Mouse (Mus musculus): ENCODE measurements around the gene Ldb2. TPM values are rescaled to one million over a fixed set of nuclear protein-coding genes. Genes with fewer than 3 reads are reported as not detected.

The Ldb2 gene
- polyA plus RNA-seq, 1 experiment from 2014 or later: 47.8 TPM

GRCm38 (mm10) chr5:44713181-44713789 is 86.2 kb downstream of the Ldb2 start:
- ATAC-seq (ENCODE audit: borderline replicate concordance, extremely low read depth, low FRiP score, low TSS enrichment): no peak
- Histone ChIP-seq H3K27ac (peak overlapping the region; percentile 42), H3K9ac (no peak overlapping the region), H3K9me3 (no peaks in the 10 kb centered on the region), H3K36me3 (no peaks in the 10 kb centered on the region), H3K4me3 (no peak overlapping the region), H3K27me3 (no peaks in the 10 kb centered on the region), H3K4me1 (peaks cover 28% of the 10 kb centered on the region), H3K4me2 (no peak overlapping the region)
- WGBS: 33% methylated on average over 5 of the region's 5 CpGs

DNA sequence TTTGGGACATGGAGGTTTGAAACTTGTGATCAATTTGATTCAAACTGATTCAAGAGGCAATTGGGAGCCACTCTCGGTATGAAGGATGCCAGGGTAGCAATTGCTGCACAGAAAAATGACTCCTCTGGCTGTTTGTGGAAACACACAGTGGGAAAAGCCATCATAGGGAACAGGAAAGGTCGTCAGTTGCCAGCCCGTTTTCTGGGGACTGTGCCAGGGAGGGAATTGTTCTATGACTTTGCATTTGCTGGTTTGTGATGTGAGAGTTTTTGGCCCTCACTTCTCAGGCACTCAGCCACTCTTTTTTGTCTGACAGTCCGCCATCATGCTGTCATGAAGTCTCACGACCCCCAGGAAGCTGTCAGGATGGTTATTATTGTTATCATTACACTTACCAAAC is 88.3 kb downstream of the Ldb2 start:
- H3K9ac ChIP-seq: no peak overlapping the region
- H3K4me1 ChIP-seq: peaks cover 28% of the 10 kb centered on the region
- H3K4me3 ChIP-seq: no peak overlapping the region
- H3K9me3 ChIP-seq: no peaks in the 10 kb centered on the region
- H3K36me3 ChIP-seq: no peaks in the 10 kb centered on the region
- H3K4me2 ChIP-seq: no peak overlapping the region
- no peaks in the 10 kb centered on the region for H3K27me3 ChIP-seq
- peak overlapping the region; percentile 33; the same call in 1 of the 2 replicates for H3K27ac ChIP-seq
- 27% methylated on average over 5 of the region's 5 CpGs for WGBS
- ATAC-seq (ENCODE audit: borderline replicate concordance, extremely low read depth, low FRiP score, low TSS enrichment): 0 out of 2 replicates have a peak, but pooled peaks have one; percentile 17

GRCm38 (mm10) chr5:44710132-44710871 is 89.2 kb downstream of the Ldb2 start:
- no peak overlapping the region for H3K4me3 ChIP-seq
- 45% methylated on average over 4 of the region's 4 CpGs for whole genome bisulfite sequencing
- ATAC-seq (ENCODE audit: borderline replicate concordance, extremely low read depth, low FRiP score, low TSS enrichment): no peak

GRCm38 (mm10) chr5:44709276-44709675 is 90.2 kb downstream of the Ldb2 start:
- H3K36me3 ChIP-seq: no peaks in the 10 kb centered on the region
- no peak overlapping the region for H3K27ac ChIP-seq
- peaks cover 28% of the 10 kb centered on the region for H3K4me1 ChIP-seq
- H3K9me3 ChIP-seq: no peaks in the 10 kb centered on the region
- no peak overlapping the region for H3K9ac ChIP-seq
- H3K4me2 ChIP-seq: no peak overlapping the region
- no peak overlapping the region for H3K4me3 ChIP-seq
- H3K27me3 ChIP-seq: no peaks in the 10 kb centered on the region
- 73% methylated on average over 2 of the region's 2 CpGs for WGBS
- no peak for ATAC-seq (ENCODE audit: borderline replicate concordance, extremely low read depth, low FRiP score, low TSS enrichment)

More at GRCm38 (mm10) chr5:44710132-44710871, 89.2 kb downstream of the Ldb2 start:
- Histone ChIP-seq H3K27ac (no peak overlapping the region), H3K27me3 (no peaks in the 10 kb centered on the region), H3K4me2 (no peak overlapping the region), H3K4me1 (peaks cover 28% of the 10 kb centered on the region), H3K9ac (no peak overlapping the region), H3K9me3 (no peaks in the 10 kb centered on the region), H3K36me3 (no peaks in the 10 kb centered on the region)

- no peak overlapping the region for H3K9ac ChIP-seq
- ATAC-seq (ENCODE audit: borderline replicate concordance, extremely low read depth, low FRiP score, low TSS enrichment): no peak
- H3K36me3 ChIP-seq: no peaks in the 10 kb centered on the region
- no peak overlapping the region for H3K4me2 ChIP-seq
- no peaks in the 10 kb centered on the region for H3K9me3 ChIP-seq
- H3K4me1 ChIP-seq: peaks cover 22% of the 10 kb centered on the region
- H3K27ac ChIP-seq: peak overlapping the region; percentile 52
- no peaks in the 10 kb centered on the region for H3K27me3 ChIP-seq
- WGBS: 80% methylated on average over 3 of the region's 3 CpGs
- no peak overlapping the region for H3K4me3 ChIP-seq
These were observed 91.5 kb downstream of the Ldb2 start for GRCm38 (mm10) chr5:44707946-44708345.

- H3K4me3 ChIP-seq: no peak overlapping the region
- H3K27me3 ChIP-seq: no peaks in the 10 kb centered on the region
- ATAC-seq (ENCODE audit: borderline replicate concordance, extremely low read depth, low FRiP score, low TSS enrichment): 0 out of 2 replicates have a peak, but pooled peaks have one; percentile 57
- H3K9me3 ChIP-seq: no peaks in the 10 kb centered on the region
- peaks cover 18% of the 10 kb centered on the region for H3K4me1 ChIP-seq
- H3K9ac ChIP-seq: no peak overlapping the region
- H3K36me3 ChIP-seq: no peaks in the 10 kb centered on the region
- H3K4me2 ChIP-seq: no peak overlapping the region
- WGBS: 29% methylated on average over 6 of the region's 6 CpGs
- peak overlapping the region; percentile 52; the same call in 1 of the 2 replicates for H3K27ac ChIP-seq
These were observed 92.3 kb downstream of the Ldb2 start for GRCm38 (mm10) chr5:44706997-44707698.

DNA sequence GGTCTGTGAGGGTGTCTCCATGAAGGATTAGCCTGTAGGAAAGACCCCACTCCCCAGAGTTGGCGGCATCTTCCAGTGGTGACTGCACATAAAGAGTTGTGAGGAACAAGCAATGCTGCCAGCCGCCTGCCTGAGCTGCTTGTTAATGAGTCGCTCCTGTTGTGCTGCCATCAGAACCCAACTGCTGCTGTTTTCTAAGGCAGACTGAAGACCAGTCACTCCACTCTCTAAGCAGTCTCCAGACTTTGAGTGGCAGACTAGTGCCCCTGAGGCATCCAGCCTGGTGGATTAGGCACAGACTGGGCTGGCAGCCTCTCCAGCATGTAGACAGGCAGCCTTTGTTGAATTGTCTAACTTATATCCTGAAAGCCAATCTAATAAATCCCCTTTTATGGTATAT is 101.5 kb downstream of the Ldb2 start:
- no peak for ATAC-seq (ENCODE audit: borderline replicate concordance, extremely low read depth, low FRiP score, low TSS enrichment)
- Histone ChIP-seq H3K9ac (no peak overlapping the region), H3K27ac (no peak overlapping the region), H3K27me3 (no peaks in the 10 kb centered on the region), H3K4me3 (no peak overlapping the region), H3K36me3 (no peaks in the 10 kb centered on the region), H3K9me3 (no peaks in the 10 kb centered on the region), H3K4me1 (no peaks in the 10 kb centered on the region), H3K4me2 (no peak overlapping the region)
- 82% methylated on average over 3 of the region's 3 CpGs for WGBS

DNA sequence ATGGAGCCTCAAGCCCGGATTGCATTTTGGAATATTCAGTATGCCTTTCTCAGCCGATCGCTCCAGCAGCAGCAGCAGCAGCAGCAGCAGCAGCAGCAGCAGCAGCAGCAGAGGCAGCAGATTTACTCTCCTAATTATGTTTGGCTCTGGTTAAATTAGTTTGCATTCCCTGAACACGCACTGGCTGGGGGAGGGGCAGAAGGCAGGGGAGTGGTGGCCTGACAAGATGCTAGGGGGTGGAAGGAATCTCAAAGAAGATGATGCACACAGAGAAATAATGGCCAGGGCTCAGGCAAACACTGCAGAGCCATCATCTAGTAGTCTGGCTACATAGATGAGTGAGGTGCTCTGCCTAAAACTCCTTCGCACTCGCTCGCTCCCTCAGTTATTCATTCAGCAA is 102.9 kb downstream of the Ldb2 start:
- Histone ChIP-seq H3K27me3 (no peaks in the 10 kb centered on the region), H3K4me1 (no peaks in the 10 kb centered on the region), H3K27ac (no peak overlapping the region), H3K36me3 (no peaks in the 10 kb centered on the region), H3K9me3 (no peaks in the 10 kb centered on the region), H3K4me3 (no peak overlapping the region), H3K4me2 (no peak overlapping the region), H3K9ac (no peak overlapping the region)
- ATAC-seq (ENCODE audit: borderline replicate concordance, extremely low read depth, low FRiP score, low TSS enrichment): no peak
- 77% methylated on average over 7 of the region's 7 CpGs for WGBS

GRCm38 (mm10) chr5:44693674-44694073 is 105.8 kb downstream of the Ldb2 start:
- no peak for ATAC-seq (ENCODE audit: borderline replicate concordance, extremely low read depth, low FRiP score, low TSS enrichment)

DNA sequence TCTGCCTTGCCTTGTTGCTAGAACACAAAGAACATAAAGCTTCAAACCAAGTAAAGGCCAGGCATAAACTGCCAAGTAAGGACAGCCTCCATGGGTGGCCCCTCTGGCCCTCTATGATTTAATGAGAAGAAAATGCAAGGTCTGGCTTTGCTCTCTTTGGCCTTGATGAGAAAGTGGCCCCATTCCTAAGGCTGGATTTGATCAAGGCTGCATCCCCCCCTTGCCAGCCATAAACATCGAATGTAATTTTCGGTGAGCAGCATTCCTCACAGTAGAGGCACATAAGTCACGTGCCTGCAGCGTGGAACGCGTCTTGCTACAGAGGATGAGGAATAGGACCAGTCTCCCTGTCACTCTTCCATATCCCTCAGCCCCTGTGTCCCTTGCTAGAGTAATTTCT is 113.1 kb downstream of the Ldb2 start:
- Histone ChIP-seq H3K9ac (no peak overlapping the region), H3K4me1 (peaks cover 4% of the 10 kb centered on the region; the same call in 1 of the 2 replicates), H3K9me3 (no peaks in the 10 kb centered on the region), H3K27ac (no peak overlapping the region), H3K27me3 (no peaks in the 10 kb centered on the region), H3K36me3 (no peaks in the 10 kb centered on the region), H3K4me3 (no peak overlapping the region), H3K4me2 (no peak overlapping the region)
- no peak for ATAC-seq (ENCODE audit: borderline replicate concordance, extremely low read depth, low FRiP score, low TSS enrichment)
- WGBS: 68% methylated on average over 6 of the region's 6 CpGs

More at GRCm38 (mm10) chr5:44693674-44694073, 105.8 kb downstream of the Ldb2 start:
- Histone ChIP-seq H3K4me3 (no peak overlapping the region), H3K27ac (no peak overlapping the region), H3K9me3 (no peaks in the 10 kb centered on the region), H3K4me2 (no peak overlapping the region), H3K9ac (no peak overlapping the region), H3K4me1 (no peaks in the 10 kb centered on the region), H3K27me3 (no peaks in the 10 kb centered on the region), H3K36me3 (no peaks in the 10 kb centered on the region)
- 53% methylated on average over 5 of the region's 5 CpGs for WGBS

GRCm38 (mm10) chr5:44681054-44681638 is 118.3 kb downstream of the Ldb2 start:
- H3K4me2 ChIP-seq: no peak overlapping the region
- no peak for ATAC-seq (ENCODE audit: borderline replicate concordance, extremely low read depth, low FRiP score, low TSS enrichment)

More at GRCm38 (mm10) chr5:44681054-44681638, 118.3 kb downstream of the Ldb2 start:
- 74% methylated on average over 3 of the region's 3 CpGs for WGBS
- no peak overlapping the region for H3K9ac ChIP-seq
- H3K27me3 ChIP-seq: no peaks in the 10 kb centered on the region
- H3K4me1 ChIP-seq: peaks cover 15% of the 10 kb centered on the region; the same call in 1 of the 2 replicates
- H3K27ac ChIP-seq: no peak overlapping the region
- no peaks in the 10 kb centered on the region for H3K36me3 ChIP-seq
- no peaks in the 10 kb centered on the region for H3K9me3 ChIP-seq
- no peak overlapping the region for H3K4me3 ChIP-seq
